ENCODE assay signal across 21 mouse cellular contexts in the genomic region with DNA sequence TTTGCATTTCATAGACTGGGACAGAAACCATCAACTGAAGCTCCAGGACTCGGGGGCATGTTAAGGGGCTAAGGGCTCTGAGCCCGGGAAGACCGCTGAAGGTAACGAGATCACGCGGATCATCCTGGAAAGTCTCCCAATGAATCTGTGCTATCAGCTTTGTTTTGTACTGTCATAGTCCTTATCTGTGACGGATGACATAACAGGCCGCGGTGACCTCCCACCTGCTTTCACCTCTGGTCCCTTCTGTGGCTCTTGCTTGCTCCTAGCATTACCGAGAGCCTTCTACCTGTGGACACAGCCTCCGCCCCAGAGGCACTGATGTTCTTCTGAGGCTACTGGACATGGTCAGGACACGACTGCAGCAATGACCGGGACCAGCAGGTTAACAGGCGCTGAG. TPM values are rescaled to one million over a fixed set of nuclear protein-coding genes. Genes with fewer than 3 reads are reported as not detected.
DNase-seq lines count a peak whose midpoint lies in the region; TF ChIP-seq lines count a peak whose summit lies in the region.
"Had no signal": no experiment of that assay in that cellular context is flagged by ENCODE, and none has a peak within 500 bp of the region (broad histone marks: within the 10 kb centered on the region; RNA-seq: fewer than 3 reads in every experiment).

No protein-coding gene starts in this region.

- no peak for TF ChIP-seq POLR2A in testis, adult 2 months (IDR thresholded peaks at IDR 0.05; ENCODE audit: control insufficient read depth, low read depth, low read length)

- TF ChIP-seq CTCF in testis, adult 2 months (IDR thresholded peaks at IDR 0.05; ENCODE audit: control insufficient read depth, insufficient read depth, insufficient replicate concordance, low read depth, low read length): no peak

- no peaks in the 10 kb centered on the region; the same call in none of the 2 replicates for H3K4me1 ChIP-seq in testis, adult 2 months (ENCODE audit: control insufficient read depth, insufficient read depth, low read length)
- H3K4me1 ChIP-seq: embryonic facial prominence, embryonic 12.5 days; forebrain, embryonic 13.5 days; forebrain, embryonic 15.5 days had no signal

- no peak overlapping the region for H3K27ac ChIP-seq in testis, adult 2 months (ENCODE audit: control insufficient read depth, insufficient read depth, low read depth, low read length)
- H3K27ac ChIP-seq: embryonic facial prominence, embryonic 10.5 days; embryonic facial prominence, embryonic 12.5 days; forebrain, embryonic 13.5 days; forebrain, embryonic 15.5 days had no signal

- peak overlapping the region; percentile 73 for H3K4me3 ChIP-seq in testis, adult 2 months (ENCODE audit: control insufficient read depth, low read depth, low read length)
- H3K4me3 ChIP-seq: embryonic facial prominence, embryonic 10.5 days; embryonic facial prominence, embryonic 12.5 days; forebrain, embryonic 13.5 days; forebrain, embryonic 15.5 days had no signal

- DNase-seq in adrenal gland, postnatal 10 days: peak; percentile 16
- no peak for DNase-seq in adrenal gland, postnatal 14 days
- DNase-seq in testis, postnatal 10 days (ENCODE audit: low spot score): no peak
- no peak for DNase-seq in gastrocnemius, adult 18-20 months (ENCODE audit: low spot score)
- DNase-seq: adrenal gland, adult 8-10 months; cerebellum, adult 11-12 months; cerebellum, adult 2 months; cerebellum, adult 9-10 months; cerebellum, postnatal 10 days; cerebellum, postnatal 25 days; forebrain, postnatal 0 days had no signal

- no peaks in the 10 kb centered on the region for H3K27me3 ChIP-seq in testis, adult 2 months (ENCODE audit: control insufficient read depth, insufficient read depth, low read length)
- H3K27me3 ChIP-seq: forebrain, embryonic 13.5 days; forebrain, embryonic 15.5 days had no signal

- H3K36me3 ChIP-seq in testis, adult 2 months (ENCODE audit: control insufficient read depth, insufficient read depth, low read length): peaks cover 8% of the 10 kb centered on the region

RNA-seq across cellular contexts. Expression of a gene that starts 3.8 kb away (rescaled TPM):
- total RNA-seq in adrenal gland, postnatal 10 days (2021): 100 to 1,000 TPM; 750 to 928 TPM
- total RNA-seq in adrenal gland, postnatal 14 days (2021): 646 and 719 TPM in 2 replicates
- polyA plus RNA-seq in testis, adult 2 months (2012; rRNA removed): 3.2 and 4.9 TPM in 2 replicates
- total RNA-seq in gastrocnemius, adult 18-20 months (2021): 10 to 100 TPM; 10.3 to 18.3 TPM
- total RNA-seq: forebrain, postnatal 0 days had no signal
- polyA plus RNA-seq: C2C12; cortical plate, adult 2 months; embryonic facial prominence, embryonic 12.5 days; forebrain, embryonic 15.5 days; forebrain, postnatal 0 days had no signal

RNA-seq across cellular contexts. Expression of a gene that starts 6.4 kb away (rescaled TPM):
- total RNA-seq in adrenal gland, postnatal 10 days (2021): 10 to 100 TPM; 41.0 to 47.0 TPM
- total RNA-seq in adrenal gland, postnatal 14 days (2021): 45.9 and 53.5 TPM in 2 replicates
- 35.3 and 37.8 TPM in 2 replicates for polyA plus RNA-seq in testis, adult 2 months (2012; rRNA removed)
- total RNA-seq in gastrocnemius, adult 18-20 months (2021): 10 to 100 TPM; 12.9 to 14.1 TPM

RNA-seq across cellular contexts. Expression of a gene that starts 6.5 kb away (rescaled TPM):
- total RNA-seq in adrenal gland, postnatal 10 days (2021): 1 to 10 TPM; 1.5 to 2.5 TPM
- 1.8 and 2.8 TPM in 2 replicates for total RNA-seq in adrenal gland, postnatal 14 days (2021)
- 34.4 and 36.9 TPM in 2 replicates for polyA plus RNA-seq in testis, adult 2 months (2012; rRNA removed)
- total RNA-seq in gastrocnemius, adult 18-20 months (2021): under 1 TPM; 0.09 to 0.16 TPM

RNA-seq across cellular contexts. Expression of a gene that starts 21.0 kb away (rescaled TPM):
- total RNA-seq in adrenal gland, postnatal 10 days (2021): 1 to 10 TPM; 4.9 to 5.7 TPM
- 4.2 and 5.0 TPM in 2 replicates for total RNA-seq in adrenal gland, postnatal 14 days (2021)
- 1.2 and 1.3 TPM in 2 replicates for polyA plus RNA-seq in testis, adult 2 months (2012; rRNA removed)
- under 1 TPM; 0.27 to 0.40 TPM for total RNA-seq in gastrocnemius, adult 18-20 months (2021)

RNA-seq across cellular contexts. Expression of a gene that starts 57.1 kb away (rescaled TPM):
- total RNA-seq in adrenal gland, postnatal 10 days (2021): not detected
- not detected in 2 replicates for total RNA-seq in adrenal gland, postnatal 14 days (2021)
- polyA plus RNA-seq in testis, adult 2 months (2012; rRNA removed): 101 and 134 TPM in 2 replicates
- not detected for total RNA-seq in gastrocnemius, adult 18-20 months (2021)
- total RNA-seq: adrenal gland, adult 18-20 months; adrenal gland, adult 8-10 months; MEL had no signal
- polyA plus RNA-seq: brain, embryonic 14.5 days; cerebellum, adult 2 months; embryonic facial prominence, embryonic 12.5 days; forebrain, embryonic 13.5 days; forebrain, embryonic 15.5 days had no signal

Comparison
In these comparisons a context has a peak if more than half of its experiments do, and no peak if none do; other contexts are left out.
1. RNA of a gene that starts 3.8 kb away (total RNA-seq): 750 to 928 TPM in adrenal gland, postnatal 10 days and 646 to 719 TPM in adrenal gland, postnatal 14 days; 10.3 to 18.3 TPM in gastrocnemius, adult 18-20 months; every median in the first group is over 10 times any median in the second.